Mouse (Mus musculus) ES-Bruce4 (cell line): ENCODE measurements at regions not wholly inside any gene's neighbourhood (a gene's known extent, or its start where the extent isn't known, plus 50 kb on each side); places are given as distances from the start of the nearest gene placed in this dataset.

Experiments
- CTCF ChIP-seq: IDR thresholded peaks from one replicate; pipeline ENCODE4 v1.8.1; 2011; ENCODE audit warnings: low read depth, low read length
- EP300 ChIP-seq: IDR thresholded peaks from 2 replicates; pipeline ENCODE4 v1.6.1; 2011; ENCODE audit warnings: low read depth, low read length; ENCODE audit not compliant: insufficient read depth
- POLR2A ChIP-seq: IDR thresholded peaks from one replicate; pipeline ENCODE4 v1.8.1; 2011; ENCODE audit warnings: low read length; ENCODE audit not compliant: insufficient read depth

DNA sequence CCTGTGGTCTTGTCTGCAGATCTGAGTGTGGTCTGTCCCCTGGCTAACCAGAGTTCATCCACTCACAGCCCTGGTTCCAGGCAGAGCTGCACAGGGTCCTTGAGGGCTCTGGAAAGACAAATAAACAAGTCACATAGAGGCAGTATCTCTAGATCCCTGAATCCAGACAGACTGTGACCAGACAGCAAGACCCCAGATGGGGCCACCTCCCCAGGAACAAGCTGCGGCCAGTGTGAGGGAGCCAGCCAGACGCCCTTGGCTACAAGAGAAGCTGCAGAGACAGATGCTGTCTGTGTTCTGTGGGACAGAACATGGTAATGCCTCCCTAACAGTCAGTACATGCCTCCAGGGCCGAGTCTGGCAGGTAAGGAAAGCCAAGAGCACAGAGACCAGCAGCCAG, 127.6 kb upstream of the Ccnd1 start:
- TF ChIP-seq CTCF (no peak), POLR2A (no peak), EP300 (no peak)
